Mouse (Mus musculus): ENCODE results near the gene Tec.
A peak's percentile ranks its signal among the peaks of the same experiment; 100 is the strongest.

Gene Tec

DNA sequence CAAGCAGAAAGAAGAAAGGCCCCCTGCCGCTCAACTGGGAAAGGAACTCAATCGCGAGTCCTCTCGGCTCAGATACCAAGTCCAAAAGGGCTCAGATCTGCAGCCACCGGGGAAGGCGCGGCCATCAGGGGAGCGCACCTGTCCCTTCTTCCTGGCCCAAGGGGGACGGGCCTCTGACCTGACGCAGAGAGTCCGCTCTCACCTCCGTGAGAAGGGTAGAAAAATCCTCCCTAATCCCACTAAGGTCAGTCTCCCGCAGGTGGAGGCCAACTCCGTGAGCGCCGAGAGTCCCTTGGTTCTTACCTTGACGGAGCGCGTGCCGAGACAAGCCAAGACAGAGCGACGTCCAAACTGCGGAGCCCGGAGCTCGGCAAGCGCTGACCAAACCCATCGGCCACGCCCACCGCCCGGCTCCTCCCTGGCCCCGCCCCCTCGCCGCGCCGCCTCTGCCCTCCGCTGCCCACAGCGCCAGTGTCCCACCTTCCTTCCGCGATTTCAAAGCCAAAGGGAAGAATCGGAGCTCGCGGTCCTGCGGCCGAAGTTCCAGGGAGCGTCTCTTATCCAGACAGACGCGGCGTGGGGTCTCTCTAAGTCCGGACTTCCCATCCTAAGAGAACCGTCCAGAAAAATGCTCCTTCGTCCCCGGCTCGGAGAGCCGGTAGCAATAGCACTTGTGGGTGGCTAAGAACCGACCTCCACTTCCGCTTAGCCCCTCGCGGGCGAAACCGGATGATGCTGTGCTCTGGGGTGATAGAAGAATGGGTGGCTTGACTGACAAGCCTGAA lies at the start of gene Tec:
TSS of gene Tec (minus strand) at position 393 of the 785 bp plus-strand sequence.
- DNase-seq (ENCODE audit: low spot score) = peak; percentile 74

GRCm38 (mm10) chr5:72916851-72917250 lies 48.6 kb upstream of the Tec start:
- no peak for DNase-seq (ENCODE audit: low spot score)

GRCm38 (mm10) chr5:72916048-72916447 lies 47.8 kb upstream of the Tec start:
- DNase-seq (ENCODE audit: low spot score) = no peak

DNA sequence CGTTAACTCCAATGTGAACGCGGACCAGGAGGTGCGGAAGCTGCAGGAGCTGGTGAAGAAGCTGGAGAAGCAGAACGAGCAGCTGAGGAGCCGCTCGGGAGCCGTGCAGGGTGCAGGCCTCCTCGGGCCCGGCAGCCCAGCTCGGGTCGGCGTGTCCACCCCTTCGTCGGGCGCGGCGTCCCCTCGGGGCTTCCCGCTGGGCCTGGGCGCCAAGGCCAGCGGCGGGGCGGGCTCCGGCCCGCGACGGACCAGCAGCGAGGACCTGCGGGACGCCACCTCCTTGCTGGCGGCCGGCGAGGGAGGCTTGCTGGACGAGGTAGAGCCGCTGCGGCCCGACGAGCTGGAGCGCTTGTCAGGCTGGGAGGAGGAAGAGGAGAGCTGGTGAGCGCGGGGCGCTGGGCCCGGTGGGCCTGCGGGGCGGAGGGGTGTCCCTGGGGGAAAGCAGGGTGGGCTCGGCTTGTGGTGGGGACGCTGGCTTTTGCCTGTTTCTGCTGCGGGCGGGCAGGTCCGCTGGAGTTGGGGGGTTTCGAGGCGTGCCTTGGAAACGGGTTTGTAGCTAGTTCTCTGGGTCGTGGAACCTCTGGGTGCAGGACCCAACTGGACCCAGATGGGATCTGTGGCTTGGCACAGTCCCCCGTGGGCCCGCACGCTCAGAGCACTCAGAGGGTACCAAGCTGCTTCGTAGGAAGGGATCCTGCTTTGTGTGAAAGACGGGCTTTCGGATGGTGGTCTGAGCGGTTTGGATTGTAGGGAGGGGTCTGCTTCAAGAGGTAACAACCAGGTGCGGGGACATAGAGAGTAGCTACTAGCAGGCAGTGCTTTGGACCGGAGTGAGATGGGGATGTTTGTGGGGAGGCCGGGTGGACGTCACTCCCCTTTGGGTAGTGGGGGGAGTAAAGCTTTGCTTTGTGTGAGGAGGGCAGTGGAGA lies 46.6 kb upstream of the Tec start:
- peak; percentile 15 for DNase-seq (ENCODE audit: low spot score)

DNA sequence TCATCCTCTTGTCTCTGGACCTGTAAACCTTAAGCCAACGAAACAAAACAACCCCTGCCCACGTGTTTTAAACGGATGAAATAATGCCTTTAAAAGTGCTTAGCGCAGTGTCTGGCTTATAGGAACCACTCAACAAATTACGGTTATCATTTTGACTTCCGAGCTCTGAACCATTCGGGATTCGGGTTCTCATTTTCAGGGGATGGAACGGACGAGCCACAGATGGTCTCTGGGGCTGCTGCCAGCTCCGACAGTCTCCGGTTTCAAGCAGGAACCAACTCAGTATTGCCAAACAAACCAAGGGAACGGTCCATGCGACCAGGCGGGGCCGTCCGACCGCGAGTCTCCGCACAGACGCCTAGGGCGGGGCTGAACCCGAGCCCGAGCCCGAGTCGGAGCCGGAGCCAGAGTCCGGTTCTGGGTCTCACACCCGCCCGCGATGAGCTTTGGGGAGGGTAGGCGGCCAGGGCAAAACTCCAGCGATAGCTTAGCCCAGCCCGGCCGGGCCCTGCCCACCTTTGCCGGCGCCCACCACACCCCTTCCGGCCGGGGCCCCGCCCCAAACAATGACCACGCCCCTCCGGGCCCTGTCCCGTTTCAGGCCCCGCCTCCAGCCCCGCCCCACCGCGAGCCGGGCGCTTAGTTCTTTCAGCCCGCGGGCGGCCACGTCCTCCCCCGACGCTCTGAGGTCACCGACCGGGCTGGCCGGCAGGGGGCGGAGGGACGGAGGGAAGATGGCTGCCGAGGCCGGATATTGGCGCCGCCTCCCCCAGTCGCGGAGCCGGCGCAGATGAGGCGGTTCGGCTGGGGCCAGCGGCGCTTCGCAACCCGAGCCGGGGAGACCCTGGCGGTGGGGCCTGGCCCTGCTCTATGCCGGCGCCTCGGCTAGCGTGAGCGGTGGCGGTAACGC lies 45.6 kb upstream of the Tec start, which contains the start of gene Slain2:
TSS of gene Slain2 (plus strand) at position 657 of the 910 bp plus-strand sequence.
- DNase-seq (ENCODE audit: low spot score) = peak; percentile 95

- no peak for DNase-seq (ENCODE audit: low spot score)
These were observed 43.0 kb upstream of the Tec start for GRCm38 (mm10) chr5:72911284-72911683.

GRCm38 (mm10) chr5:72910373-72910772 lies 42.1 kb upstream of the Tec start:
- no peak for DNase-seq (ENCODE audit: low spot score)

DNA sequence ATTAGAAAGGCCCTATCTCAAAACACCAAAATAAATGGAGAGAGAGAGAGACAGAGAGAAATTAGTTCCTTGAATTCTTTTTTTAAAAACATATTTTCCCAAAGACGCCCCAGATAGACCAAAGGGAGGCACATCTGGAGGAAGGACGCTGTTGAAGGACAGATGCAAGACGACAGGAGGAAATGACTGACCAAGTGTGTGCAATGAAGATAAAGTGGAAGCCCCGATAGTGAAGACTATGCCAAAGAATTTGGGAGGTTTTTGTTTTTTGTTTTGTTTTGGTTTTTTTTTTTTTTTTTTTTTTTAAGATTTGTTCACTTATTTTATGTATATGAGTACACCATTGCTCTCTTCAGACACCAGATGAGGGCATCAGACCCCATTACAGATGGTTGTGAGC lies 41.1 kb upstream of the Tec start:
- no peak for DNase-seq (ENCODE audit: low spot score)

GRCm38 (mm10) chr5:72908324-72908936 lies 40.1 kb upstream of the Tec start:
- DNase-seq (ENCODE audit: low spot score) = no peak

DNA sequence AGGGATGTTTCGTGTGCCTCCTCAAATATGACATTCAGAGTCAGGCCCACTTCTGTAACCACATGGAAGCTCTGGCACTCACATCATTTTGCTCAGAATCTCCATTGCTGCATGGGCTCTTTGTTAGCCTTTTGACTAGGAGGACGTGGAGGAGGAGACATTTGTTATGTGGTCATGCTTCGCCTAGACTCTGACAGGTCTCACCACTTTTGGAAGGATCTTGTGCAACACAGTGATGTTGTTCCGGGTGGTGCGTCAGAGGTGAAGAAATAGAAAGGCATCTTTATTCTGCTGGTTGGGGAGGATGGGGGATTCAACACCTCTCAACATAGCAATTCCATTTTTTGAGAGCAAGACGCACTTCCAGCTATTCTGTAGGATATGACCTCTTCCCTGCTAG lies 39.1 kb upstream of the Tec start:
- no peak for DNase-seq (ENCODE audit: low spot score)

GRCm38 (mm10) chr5:72904903-72905790 lies 36.9 kb upstream of the Tec start:
- DNase-seq (ENCODE audit: low spot score) = no peak

DNA sequence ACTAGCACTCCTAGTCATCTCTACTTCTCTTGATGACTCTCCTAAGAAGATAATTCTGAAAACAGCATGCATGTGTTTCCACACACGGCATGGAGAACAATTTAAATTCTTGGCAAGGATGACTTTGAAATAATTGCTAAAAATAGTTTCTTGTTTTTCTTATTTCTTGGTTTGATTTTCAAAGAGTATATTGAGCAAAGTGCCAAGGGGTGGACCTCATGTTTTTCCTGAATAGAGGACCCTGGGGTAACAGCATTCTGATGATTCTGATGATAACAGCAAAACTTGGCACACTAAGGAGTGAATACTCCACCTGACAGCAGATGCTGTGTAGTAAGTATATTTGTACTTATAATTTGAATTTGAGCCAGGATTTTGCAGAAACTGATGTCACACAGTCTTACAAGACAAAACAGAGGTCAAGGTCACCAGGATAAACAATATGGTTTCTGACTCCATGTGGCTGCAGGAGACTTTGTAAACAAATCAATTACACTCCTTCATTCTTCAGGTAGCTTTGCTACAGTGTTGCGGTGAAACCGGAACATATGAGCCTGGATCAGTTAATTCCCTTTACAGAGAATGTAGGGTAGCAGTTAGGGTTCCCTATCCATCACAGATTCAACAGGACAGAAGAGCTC lies 34.7 kb upstream of the Tec start:
- no peak for DNase-seq (ENCODE audit: low spot score)

GRCm38 (mm10) chr5:72902312-72902711 lies 34.0 kb upstream of the Tec start:
- DNase-seq (ENCODE audit: low spot score) = no peak

- no peak for DNase-seq (ENCODE audit: low spot score)
These were observed 33.6 kb upstream of the Tec start for GRCm38 (mm10) chr5:72901866-72902265.

DNA sequence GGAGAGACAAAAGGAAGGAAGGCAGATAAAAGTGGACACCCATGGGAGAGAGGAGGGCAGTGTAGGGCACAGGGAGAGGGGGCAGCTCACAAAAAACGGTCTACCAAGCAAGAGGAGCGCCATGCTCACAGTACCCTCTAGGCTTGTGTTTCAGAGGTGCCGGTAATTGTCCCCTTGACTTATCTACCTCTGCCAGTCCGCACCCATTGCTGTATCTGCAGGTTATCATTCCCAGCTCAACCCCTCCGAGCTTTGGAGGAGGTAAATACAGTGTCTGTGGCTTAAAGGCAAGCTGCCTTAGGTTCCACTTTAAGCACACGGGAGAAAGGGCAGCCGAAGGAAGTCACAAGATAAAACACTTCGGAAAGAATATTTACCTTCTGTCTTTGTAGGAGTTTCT lies 31.0 kb upstream of the Tec start:
- no peak for DNase-seq (ENCODE audit: low spot score)

GRCm38 (mm10) chr5:72897998-72898397 lies 29.7 kb upstream of the Tec start:
- DNase-seq (ENCODE audit: low spot score) = no peak

DNA sequence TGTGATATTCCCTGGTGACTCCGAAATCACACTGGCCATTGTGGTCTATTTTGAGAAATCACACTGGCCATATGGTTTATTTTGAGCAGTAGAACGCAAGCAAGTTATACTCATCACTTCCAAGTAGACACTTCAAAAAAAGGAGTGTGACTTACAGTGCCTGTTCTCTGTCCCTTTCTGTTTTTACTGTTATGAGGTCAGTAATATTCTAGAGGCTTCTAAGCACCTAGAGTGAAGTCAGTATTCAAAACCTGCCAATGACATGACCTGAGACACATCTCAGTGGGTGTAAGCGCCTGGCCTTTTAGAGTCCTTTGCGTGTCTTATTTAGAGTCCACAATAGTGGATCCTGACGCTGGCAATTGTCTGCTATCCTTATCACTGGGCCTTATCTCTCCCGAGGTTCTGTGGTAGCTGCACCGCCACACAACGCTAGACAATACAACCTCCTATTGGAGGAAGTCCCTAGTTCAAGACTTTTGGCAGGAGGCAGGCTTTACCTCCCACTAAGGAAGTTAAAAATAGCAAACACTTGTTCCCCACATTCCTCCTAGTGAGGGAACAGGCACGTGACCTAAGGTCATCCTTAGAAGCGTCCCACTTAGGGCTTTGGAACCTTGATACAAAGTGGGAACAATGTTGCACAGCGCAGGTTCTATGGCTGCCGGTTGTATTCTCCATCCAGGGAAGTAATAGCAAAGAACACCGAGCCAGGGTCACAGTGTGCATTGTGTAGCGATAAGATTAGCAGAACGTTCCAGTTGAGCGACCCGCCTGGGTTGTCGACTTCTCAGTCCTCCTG lies 28.4 kb upstream of the Tec start:
- DNase-seq (ENCODE audit: low spot score) = no peak

DNA sequence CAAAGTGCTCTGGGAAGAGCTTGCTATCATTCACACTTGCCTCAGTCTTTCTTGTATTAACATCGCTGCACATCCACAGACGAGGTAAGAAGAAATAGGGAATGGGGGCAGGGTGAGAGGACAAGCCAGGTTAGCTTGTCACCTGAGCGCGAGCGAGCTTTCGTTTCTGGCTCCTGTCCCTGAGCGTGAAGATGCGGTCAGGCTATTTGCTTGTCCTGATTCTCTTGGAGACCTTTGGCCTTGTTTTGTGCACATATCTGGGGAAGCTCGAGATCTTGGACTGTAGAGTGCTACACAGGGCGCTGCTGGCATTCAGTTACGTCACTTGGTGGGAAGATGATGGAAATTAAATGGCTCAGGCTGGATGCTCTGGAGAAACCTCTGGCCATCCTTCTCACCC lies 27.0 kb upstream of the Tec start:
- DNase-seq (ENCODE audit: low spot score) = no peak

DNA sequence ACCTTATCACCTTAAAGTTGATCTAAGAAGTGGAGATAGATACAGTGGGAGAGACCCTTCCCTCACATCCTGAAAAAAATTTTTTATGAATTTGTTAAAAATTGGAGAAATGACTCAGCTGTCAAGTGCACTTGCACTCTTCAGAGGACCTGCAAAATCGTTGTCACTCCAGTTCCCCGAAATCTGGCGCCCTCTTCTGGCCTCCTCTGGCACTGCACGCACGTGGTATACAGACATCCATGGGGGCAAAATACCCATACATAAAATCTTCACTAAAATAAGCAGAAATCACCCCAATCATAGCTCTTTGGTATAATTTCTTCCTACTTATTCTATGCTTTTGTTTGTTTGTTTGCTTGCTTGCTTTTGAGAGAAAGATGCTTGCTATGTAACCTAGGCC lies 25.7 kb upstream of the Tec start:
- no peak for DNase-seq (ENCODE audit: low spot score)

Measured in ovary, postnatal 10 days (tissue).